Mouse (Mus musculus) midbrain, embryonic 11.5 days (tissue): Measurements from ENCODE around the gene Abcg5. TPM values are rescaled to one million over a fixed set of nuclear protein-coding genes. Genes with fewer than 3 reads are reported as not detected.

ENCODE experiments used
- ATAC-seq: fragments of 200-750 bp; cut with Nextera tagmentation; 2 replicates; pipeline ENCODE4 v1.8.0; 2017; ENCODE audit warnings: moderate TSS enrichment, moderate library complexity; ENCODE audit not compliant: low FRiP score
- DNase-seq: peaks from one replicate; pipeline ENCODE4 v3.0.0; 2015; ENCODE audit warnings: low spot score; ENCODE audit errors: missing footprints
- H3K27ac ChIP-seq: fragments of 300-500 bp; sonication (generic); 2 replicates; pipeline ENCODE4 v1.5.1; 2014; ENCODE audit warnings: low read depth, low read length
- H3K27me3 ChIP-seq: fragments of 300-500 bp; sonication (generic); 2 replicates; pipeline ENCODE4 v1.6.1; 2014; ENCODE audit warnings: mild to moderate bottlenecking, low read length, moderate library complexity, mixed read lengths; ENCODE audit not compliant: control insufficient read depth, insufficient read depth
- H3K36me3 ChIP-seq: fragments of 300-500 bp; sonication (generic); 2 replicates; pipeline ENCODE4 v1.6.1; 2014; ENCODE audit warnings: mild to moderate bottlenecking, low read length, moderate library complexity, mixed read lengths; ENCODE audit not compliant: control insufficient read depth, insufficient read depth
- H3K4me1 ChIP-seq: fragments of 300-500 bp; sonication (generic); 2 replicates; pipeline ENCODE4 v1.6.1; 2014; ENCODE audit warnings: low read length; ENCODE audit not compliant: control insufficient read depth, insufficient read depth
- H3K4me2 ChIP-seq: fragments of 300-500 bp; sonication (generic); 2 replicates; pipeline ENCODE4 v1.6.1; 2014; ENCODE audit warnings: mild to moderate bottlenecking, moderate library complexity
- H3K4me3 ChIP-seq: fragments of 300-500 bp; sonication (generic); 2 replicates; pipeline ENCODE4 v1.5.1; 2014; ENCODE audit warnings: low read depth, low read length
- H3K9ac ChIP-seq: fragments of 300-500 bp; sonication (generic); 2 replicates; pipeline ENCODE4 v1.6.1; 2014; ENCODE audit warnings: low read length
- H3K9me3 ChIP-seq: fragments of 300-500 bp; sonication (generic); 2 replicates; pipeline ENCODE4 v1.6.1; 2016; ENCODE audit warnings: low read length; ENCODE audit not compliant: control insufficient read depth
- WGBS: fragments of 180-500 bp; shearing (Covaris S2); extraction: QIAGEN DNeasy Blood & Tissue Kit; methylation state at CpG from one replicate; pipeline ENCODE4 v1.1.7; 2014; 5-methylcytosine and 5-hydroxymethylcytosine counted together
- polyA plus RNA-seq: library from polyadenylated mRNA; unstranded; fragments of >200 nt; fragmentation: Nextera tagmentation; extraction: Ambion mirVana; gene quantifications from 2 replicates; pipeline ENCODE4 v1.2.1, GENCODE M21; 2014

The Abcg5 gene
- polyA plus RNA-seq, 1 experiment from 2014 or later, result 2.4 TPM

DNA sequence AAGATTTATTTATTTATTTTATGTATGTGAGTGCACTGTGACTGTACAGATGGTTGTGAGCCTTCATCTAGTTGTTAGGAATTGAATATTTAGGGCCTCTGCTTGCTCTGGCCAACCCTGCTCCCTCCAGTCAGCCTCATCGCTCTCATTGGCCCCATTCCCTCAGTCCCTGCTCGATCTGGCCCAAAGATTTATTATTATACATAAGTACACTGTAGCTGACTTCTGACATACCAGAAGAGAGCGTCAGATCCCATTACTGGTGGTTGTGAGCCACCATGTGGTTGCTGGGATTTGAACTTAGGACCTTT lies 25.4 kb downstream of the Abcg5 start:
- DNase-seq, result no peak
- H3K9ac ChIP-seq, result no peak overlapping the region
- no peak overlapping the region for H3K27ac ChIP-seq
- no peaks in the 10 kb centered on the region for H3K27me3 ChIP-seq
- H3K9me3 ChIP-seq, result no peaks in the 10 kb centered on the region
- 86% methylated on average over 3 of the region's 3 CpGs for WGBS
- no peak for ATAC-seq
- no peak overlapping the region for H3K4me2 ChIP-seq
- peaks cover 5% of the 10 kb centered on the region; the same call in 1 of the 2 replicates for H3K4me1 ChIP-seq
- H3K4me3 ChIP-seq, result no peak overlapping the region
- no peaks in the 10 kb centered on the region for H3K36me3 ChIP-seq

DNA sequence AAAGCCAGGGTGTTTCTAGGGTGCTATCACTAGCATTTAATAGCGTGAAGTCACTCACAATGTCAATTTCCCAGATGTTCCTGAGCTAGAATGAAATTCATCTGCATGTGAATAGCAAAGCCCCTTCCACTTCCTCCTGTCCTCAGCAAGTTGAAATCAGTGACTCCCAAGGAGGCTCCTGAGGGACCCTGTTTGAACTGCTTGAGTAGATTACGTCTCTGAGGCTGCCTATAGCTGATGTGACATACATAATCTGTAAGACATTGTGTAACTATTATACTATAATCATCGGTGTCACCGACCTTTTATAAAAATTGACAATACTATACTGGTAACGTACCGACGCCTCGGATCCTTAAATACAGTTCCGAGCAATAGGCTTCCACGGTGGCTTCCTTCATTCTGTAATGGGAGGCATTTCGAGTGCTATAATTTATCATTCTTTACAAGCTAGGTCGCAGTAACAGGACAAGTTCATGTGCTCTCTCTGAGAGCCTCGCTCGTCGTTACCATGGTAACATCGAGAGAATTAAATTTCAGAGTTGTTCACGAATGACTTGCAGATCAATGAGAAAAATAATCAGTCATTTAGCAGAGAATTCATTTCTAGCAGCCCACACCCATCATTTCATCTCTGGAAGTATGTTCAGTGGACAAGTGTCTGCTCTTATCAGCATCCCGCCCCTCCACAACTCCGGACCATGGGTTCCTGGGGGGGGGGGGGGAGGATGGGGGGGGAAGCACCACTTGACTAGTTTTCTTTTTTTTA lies 26.0 kb downstream of the Abcg5 start:
- peaks cover 5% of the 10 kb centered on the region; the same call in 1 of the 2 replicates for H3K4me1 ChIP-seq
- DNase-seq (no peak), ATAC-seq (no peak)
- no peak overlapping the region for H3K4me2 ChIP-seq
- H3K9me3 ChIP-seq, result no peaks in the 10 kb centered on the region
- no peaks in the 10 kb centered on the region for H3K36me3 ChIP-seq
- no peak overlapping the region for H3K9ac ChIP-seq
- no peak overlapping the region for H3K4me3 ChIP-seq
- WGBS, result 79% methylated on average over 19 of the region's 19 CpGs
- no peaks in the 10 kb centered on the region for H3K27me3 ChIP-seq
- no peak overlapping the region for H3K27ac ChIP-seq

DNA sequence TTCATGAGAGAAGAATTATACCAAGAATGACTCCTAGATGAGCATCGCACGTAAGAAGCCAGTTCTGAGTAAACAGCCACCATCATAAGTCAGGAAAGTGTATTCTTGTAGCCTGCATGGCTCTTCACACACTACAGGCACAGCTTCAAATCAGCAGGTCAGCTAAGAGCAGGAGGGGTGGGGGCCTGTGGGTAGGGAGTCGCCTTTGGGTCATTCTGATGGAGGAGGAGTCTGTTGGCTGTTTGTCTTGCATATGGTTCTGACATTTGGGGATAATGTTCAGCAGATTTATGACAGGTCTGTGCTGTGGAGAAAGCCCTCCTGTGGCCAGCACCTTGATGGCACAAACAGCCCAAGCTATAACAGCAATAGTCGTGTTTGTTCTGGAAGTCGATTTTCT lies 26.6 kb downstream of the Abcg5 start:
- no peaks in the 10 kb centered on the region for H3K36me3 ChIP-seq
- H3K27ac ChIP-seq, result no peak overlapping the region
- H3K4me3 ChIP-seq, result no peak overlapping the region
- no peaks in the 10 kb centered on the region for H3K27me3 ChIP-seq
- WGBS, result 77% methylated on average over 5 of the region's 5 CpGs
- H3K4me1 ChIP-seq, result peaks cover 5% of the 10 kb centered on the region; the same call in 1 of the 2 replicates
- no peaks in the 10 kb centered on the region for H3K9me3 ChIP-seq
- H3K9ac ChIP-seq, result no peak overlapping the region
- no peak for DNase-seq
- H3K4me2 ChIP-seq, result no peak overlapping the region
- ATAC-seq, result no peak; the same call in 1 of the 2 replicates

DNA sequence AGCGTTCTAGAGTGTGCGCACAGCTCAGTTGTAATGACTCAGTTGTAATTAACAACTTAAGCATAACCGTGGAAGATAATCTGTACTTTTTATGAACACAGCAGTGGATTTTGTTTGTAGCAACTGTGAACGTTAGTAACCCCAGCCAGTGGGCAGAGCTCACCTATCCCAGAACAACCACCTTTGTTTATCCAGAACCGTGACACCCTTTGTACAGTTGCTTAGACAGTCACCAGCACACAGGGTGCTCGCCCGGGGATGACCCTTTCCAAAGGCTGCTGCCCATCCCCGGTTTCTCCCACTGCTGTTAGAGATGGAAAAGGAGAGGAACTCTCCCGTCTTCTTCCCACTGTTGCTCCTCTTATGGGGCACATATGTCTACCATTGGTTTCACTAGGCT lies 29.3 kb downstream of the Abcg5 start:
- no peak overlapping the region for H3K4me2 ChIP-seq
- H3K4me1 ChIP-seq, result peaks cover 5% of the 10 kb centered on the region; the same call in 1 of the 2 replicates
- H3K9me3 ChIP-seq, result no peaks in the 10 kb centered on the region
- H3K27ac ChIP-seq, result no peak overlapping the region
- H3K4me3 ChIP-seq, result no peak overlapping the region
- no peak overlapping the region for H3K9ac ChIP-seq
- 88% methylated on average over 9 of the region's 9 CpGs for WGBS
- ATAC-seq, result no peak
- H3K36me3 ChIP-seq, result no peaks in the 10 kb centered on the region
- no peak for DNase-seq
- no peaks in the 10 kb centered on the region for H3K27me3 ChIP-seq

DNA sequence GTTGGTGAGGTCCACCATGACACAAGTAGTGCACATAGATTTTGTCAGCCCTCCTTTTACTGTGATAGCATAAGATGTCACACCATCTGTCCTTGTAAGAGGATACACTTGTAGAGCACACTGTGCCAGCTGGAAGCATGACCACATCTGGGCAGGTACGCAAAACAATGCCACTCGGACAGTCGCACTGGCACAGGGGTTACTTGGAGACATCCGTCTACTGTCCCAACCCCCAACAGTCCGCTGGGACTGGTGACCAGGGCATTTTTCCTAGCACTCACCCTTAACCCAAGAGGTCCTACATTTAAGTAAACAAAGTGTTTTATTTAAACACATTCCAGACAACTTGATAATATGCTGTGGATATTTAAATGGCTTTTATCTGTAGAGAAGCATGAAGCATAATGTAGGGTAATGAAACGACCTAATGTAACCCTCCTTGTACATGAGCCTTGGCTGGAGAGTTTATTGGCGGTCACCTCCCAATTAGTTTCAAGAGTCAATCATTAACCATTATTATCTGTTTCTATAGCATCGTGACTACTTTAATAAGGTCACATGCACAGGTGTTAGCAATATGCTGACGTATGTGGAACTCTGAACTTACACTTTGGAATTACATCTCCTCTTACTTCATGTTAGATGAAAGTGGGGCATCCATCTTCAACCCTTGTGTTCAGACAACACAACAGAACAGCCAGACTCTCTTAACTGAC lies 32.4 kb downstream of the Abcg5 start:
- H3K36me3 ChIP-seq, result no peaks in the 10 kb centered on the region
- WGBS, result 91% methylated on average over 9 of the region's 9 CpGs
- no peaks in the 10 kb centered on the region for H3K27me3 ChIP-seq
- H3K9ac ChIP-seq, result no peak overlapping the region
- no peak overlapping the region for H3K4me3 ChIP-seq
- H3K9me3 ChIP-seq, result no peaks in the 10 kb centered on the region
- ATAC-seq (no peak), DNase-seq (no peak)
- peaks cover 2% of the 10 kb centered on the region; the same call in 1 of the 2 replicates for H3K4me1 ChIP-seq
- no peak overlapping the region for H3K4me2 ChIP-seq
- H3K27ac ChIP-seq, result no peak overlapping the region

DNA sequence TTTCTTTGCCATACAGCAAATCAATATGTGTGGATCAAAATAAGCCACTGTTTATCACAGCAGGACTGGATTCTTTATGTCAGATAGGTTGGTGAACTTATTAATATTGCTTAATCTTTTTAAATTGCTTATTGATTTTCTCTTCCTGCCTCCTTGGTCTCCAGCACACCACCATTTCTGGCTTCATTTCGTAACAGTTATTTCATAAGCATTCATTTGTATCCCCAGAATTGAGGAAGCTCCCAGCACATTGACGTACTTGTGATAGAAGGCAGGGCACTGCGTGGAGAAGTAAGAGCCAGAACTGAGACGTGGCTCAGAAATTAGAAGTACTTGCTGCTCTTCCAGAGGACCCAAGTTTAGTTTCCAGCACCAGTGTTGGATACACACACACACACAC lies 35.2 kb downstream of the Abcg5 start:
- H3K27me3 ChIP-seq, result no peaks in the 10 kb centered on the region
- no peak overlapping the region for H3K4me3 ChIP-seq
- H3K4me2 ChIP-seq, result no peak overlapping the region
- ATAC-seq, result no peak
- H3K36me3 ChIP-seq, result no peaks in the 10 kb centered on the region
- no peak overlapping the region for H3K9ac ChIP-seq
- H3K9me3 ChIP-seq, result no peaks in the 10 kb centered on the region
- H3K4me1 ChIP-seq, result peaks cover 5% of the 10 kb centered on the region; the same call in 1 of the 2 replicates
- no peak for DNase-seq
- no peak overlapping the region for H3K27ac ChIP-seq
- WGBS, result 93% methylated on average over 4 of the region's 4 CpGs

DNA sequence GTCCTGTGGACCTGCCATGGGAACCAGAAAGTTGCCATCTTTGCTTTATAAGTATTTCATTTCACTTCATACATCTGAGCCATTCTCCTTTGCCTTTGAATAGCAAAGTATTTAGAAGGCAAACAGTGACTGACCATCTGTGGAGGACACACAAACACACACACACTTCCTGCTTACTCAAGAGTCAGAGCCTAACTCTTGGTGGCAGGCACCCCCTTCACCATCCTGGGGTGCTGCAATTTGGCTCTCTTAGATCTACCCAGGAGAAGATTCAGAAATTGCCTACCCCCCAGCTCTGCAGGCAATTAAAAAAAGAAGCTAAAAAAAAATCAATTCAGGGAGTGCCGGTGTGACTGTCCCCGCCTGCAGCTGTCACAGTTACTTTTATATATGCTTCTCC lies 36.3 kb downstream of the Abcg5 start:
- H3K9ac ChIP-seq, result no peak overlapping the region
- no peaks in the 10 kb centered on the region for H3K9me3 ChIP-seq
- no peak overlapping the region for H3K4me3 ChIP-seq
- no peak overlapping the region for H3K27ac ChIP-seq
- no peaks in the 10 kb centered on the region for H3K27me3 ChIP-seq
- H3K4me1 ChIP-seq, result peaks cover 5% of the 10 kb centered on the region; the same call in 1 of the 2 replicates
- no peak for DNase-seq
- no peak for ATAC-seq
- no peak overlapping the region for H3K4me2 ChIP-seq
- 67% methylated on average over 2 of the region's 2 CpGs for WGBS
- no peaks in the 10 kb centered on the region for H3K36me3 ChIP-seq

DNA sequence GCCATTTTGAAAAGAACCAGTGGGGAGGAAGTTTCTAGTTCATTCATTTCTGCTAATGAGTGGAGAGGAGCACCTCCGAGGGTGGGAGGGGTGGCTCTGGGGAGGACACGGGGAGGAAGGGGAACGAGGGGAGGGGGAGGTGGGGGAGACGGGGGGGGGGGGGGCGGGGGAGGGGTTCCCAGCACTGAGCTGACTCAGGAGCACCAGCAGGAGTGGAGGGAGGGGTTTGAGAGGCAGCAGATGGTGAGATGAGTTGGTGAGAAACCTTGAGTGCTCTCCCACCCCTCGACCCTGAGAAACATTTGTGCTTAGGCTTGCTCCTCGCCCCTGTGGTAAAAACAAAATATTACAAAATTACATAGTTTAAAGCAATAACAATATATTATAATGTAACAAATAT lies 36.9 kb downstream of the Abcg5 start:
- 14% methylated on average over 6 of the region's 7 CpGs for WGBS
- DNase-seq (no peak), ATAC-seq (0 out of 2 replicates have a peak, but pooled peaks have one; percentile 58)
- no peaks in the 10 kb centered on the region for H3K9me3 ChIP-seq
- H3K27me3 ChIP-seq, result no peaks in the 10 kb centered on the region
- peaks cover 5% of the 10 kb centered on the region; the same call in 1 of the 2 replicates for H3K4me1 ChIP-seq
- no peaks in the 10 kb centered on the region for H3K36me3 ChIP-seq
- no peak overlapping the region for H3K27ac ChIP-seq
- no peak overlapping the region for H3K4me3 ChIP-seq
- H3K9ac ChIP-seq, result no peak overlapping the region
- no peak overlapping the region for H3K4me2 ChIP-seq

DNA sequence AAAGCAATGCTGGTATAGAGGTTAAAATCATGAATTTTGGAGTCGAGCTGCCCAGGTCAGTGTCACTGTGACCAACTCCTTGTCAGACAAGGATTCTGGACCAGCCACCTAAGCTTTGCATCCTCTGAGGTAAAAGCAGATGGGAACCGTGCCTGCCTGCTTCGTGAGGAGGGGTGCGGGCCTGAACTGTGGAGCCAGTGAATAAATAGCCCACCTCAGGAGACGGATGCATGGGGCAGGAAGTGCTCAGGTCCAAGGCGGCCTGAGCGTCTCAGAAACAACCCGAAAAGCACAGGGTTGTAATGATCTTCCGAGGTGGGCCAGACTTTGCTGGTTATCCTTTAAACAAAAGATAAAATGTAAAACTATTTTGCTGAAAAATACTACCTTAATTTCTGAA lies 37.7 kb downstream of the Abcg5 start:
- Histone ChIP-seq H3K36me3 (no peaks in the 10 kb centered on the region), H3K4me2 (no peak overlapping the region), H3K9me3 (no peaks in the 10 kb centered on the region), H3K4me3 (no peak overlapping the region), H3K9ac (no peak overlapping the region), H3K27ac (no peak overlapping the region), H3K27me3 (no peaks in the 10 kb centered on the region), H3K4me1 (peaks cover 5% of the 10 kb centered on the region; the same call in 1 of the 2 replicates)
- DNase-seq, result no peak
- ATAC-seq, result 0 out of 2 replicates have a peak, but pooled peaks have one; percentile 22
- 37% methylated on average over 9 of the region's 9 CpGs for WGBS
